Mouse (Mus musculus) heart, postnatal 10 days (tissue): ENCODE measurements around the gene Sh3bp4. TPM values are rescaled to one million over a fixed set of nuclear protein-coding genes. Genes with fewer than 3 reads are reported as not detected.

Experiments
- DNase-seq, 2 experiments: peaks; one replicate each; pipeline ENCODE4 v3.0.0; 2021
- intact Hi-C: fragments of 180-260 bp; cut with DNase I; formaldehyde crosslinking; loops from one replicate; pipeline ENCODE4 v1.15.1; 2025
- total RNA-seq, 2 experiments: library from RNA; stranded (reverse); gene quantifications; 2 replicates each; pipeline ENCODE4 v1.2.3; 2021

Sh3bp4 gene
- total RNA-seq, 2 experiments from 2014 or later, result 26.2 to 28.6 TPM

DNA sequence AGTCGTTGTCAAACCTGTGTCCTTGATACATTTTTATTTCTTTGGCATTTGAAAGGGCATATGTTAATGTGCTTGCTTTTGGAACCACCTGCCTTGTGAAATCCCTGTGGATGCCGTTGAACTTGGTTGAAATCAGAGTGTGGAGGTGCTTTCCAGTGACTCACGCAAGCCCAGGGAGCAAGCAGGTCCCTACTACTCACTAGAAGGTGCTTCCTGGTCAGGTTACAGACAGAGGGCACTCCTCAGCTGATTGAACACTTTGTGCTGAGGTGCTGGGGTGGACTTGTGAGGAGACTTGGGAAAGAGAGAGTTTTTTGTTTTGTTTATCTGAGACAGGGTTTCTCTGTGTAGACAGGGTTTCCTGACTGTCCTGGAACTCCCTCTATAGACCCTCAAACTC is 43.5 kb downstream of the Sh3bp4 start:
- intact Hi-C loops, result no loop called here
- DNase-seq, result no peak

- DNase-seq, result no peak
- intact Hi-C loops, result no loop called here
Observed at GRCm38 (mm10) chr1:89117062-89117461, 46.8 kb downstream of the Sh3bp4 start.

- intact Hi-C loops, result loop anchor here (2.0 kb wide), 1 partner anchor 17 kb away; no protein-coding TSS in a partner anchor
- no peak for DNase-seq
Observed at GRCm38 (mm10) chr1:89118076-89118475, 47.9 kb downstream of the Sh3bp4 start.

DNA sequence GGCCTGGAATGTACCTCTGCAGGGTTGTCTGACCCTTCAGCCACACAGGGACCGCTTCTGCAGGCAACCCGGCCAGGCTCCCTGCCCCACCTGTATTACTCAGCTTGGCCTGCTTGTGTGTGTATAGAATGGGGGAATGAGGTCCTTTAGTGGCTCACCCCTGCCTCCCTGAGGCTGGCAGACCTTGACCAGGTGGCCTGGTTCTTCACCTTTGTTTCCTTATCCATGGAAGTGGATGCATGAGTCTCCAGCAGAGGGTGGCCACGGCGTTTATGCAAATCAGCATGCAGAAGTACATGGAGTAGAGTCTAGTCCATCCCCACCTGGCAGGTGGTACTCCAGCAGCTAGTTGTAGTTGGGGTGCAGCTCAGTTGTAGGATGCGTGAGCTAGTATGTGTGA is 48.6 kb downstream of the Sh3bp4 start:
- DNase-seq, result no peak
- intact Hi-C loops, result loop anchor here (2.0 kb wide), 1 partner anchor 16 kb away; no protein-coding TSS in a partner anchor

GRCm38 (mm10) chr1:89120290-89120689 is 50.1 kb downstream of the Sh3bp4 start:
- intact Hi-C loops, result no loop called here
- peak in 1 of 2 experiments; percentile 47 for DNase-seq

DNA sequence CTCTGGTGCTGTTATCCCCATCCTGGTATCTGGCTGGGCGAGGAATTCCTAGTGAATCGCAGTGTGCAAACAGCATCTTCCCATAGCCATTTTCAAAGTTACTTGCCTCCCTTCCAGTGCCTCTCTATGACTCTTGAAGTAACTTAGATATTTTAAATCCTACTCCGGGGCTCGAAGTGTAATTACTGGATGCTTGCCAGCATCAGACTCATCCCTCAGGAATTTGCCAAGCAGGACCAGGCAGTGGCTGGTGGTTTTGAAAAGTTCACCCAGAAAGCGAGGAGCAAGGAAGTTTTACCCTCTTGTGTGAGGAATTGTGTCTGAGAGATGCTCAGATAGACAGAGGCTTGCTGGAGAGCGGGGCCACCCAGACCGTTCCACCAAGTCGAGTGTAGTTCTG is 51.3 kb downstream of the Sh3bp4 start:
- peak; percentile 56 to 69 for DNase-seq
- intact Hi-C loops, result no loop called here

- intact Hi-C loops, result no loop called here
- no peak for DNase-seq
Observed at GRCm38 (mm10) chr1:89122376-89122775, 52.2 kb downstream of the Sh3bp4 start.

GRCm38 (mm10) chr1:89124076-89124475 is 53.9 kb downstream of the Sh3bp4 start:
- DNase-seq, result no peak
- intact Hi-C loops, result no loop called here

DNA sequence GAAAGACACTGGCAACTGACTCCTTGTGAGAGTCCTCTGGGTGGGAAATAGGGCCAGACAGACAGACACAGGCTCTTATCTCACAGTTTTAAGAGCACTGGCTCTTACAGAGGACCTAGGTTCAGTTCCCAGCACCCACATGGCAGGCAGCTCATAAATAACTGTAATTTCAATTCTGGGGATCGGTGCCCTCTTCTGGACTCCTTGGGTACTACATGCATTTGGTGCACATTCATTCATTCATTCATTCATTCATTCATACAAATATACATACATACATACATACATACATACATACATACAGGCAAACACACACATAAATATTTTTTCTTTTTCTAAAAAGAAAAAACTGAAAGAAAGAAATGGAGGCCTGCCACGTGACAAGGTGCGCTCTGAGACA is 56.9 kb downstream of the Sh3bp4 start:
- intact Hi-C loops, result no loop called here
- DNase-seq, result no peak

DNA sequence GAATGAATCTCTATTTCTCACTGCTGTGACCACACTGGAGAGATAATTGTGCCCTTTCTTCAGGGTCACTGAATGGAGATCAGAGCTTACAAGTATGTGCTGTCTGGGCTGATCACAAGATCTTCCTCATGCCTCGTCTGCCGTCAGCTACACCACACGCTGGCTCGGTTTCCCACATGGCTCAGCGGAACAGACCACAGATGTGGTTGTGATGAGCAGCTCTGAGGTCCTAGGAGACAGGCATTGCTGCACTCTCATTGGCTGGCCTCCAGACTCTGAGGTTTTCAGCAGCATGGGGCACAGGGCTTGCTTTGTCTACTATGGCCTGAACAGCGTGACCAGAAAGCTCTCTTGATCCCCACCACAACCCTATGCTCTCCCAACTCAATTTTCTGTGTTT is 60.2 kb downstream of the Sh3bp4 start:
- intact Hi-C loops, result no loop called here
- DNase-seq, result no peak

- intact Hi-C loops, result no loop called here
- no peak for DNase-seq
Observed at GRCm38 (mm10) chr1:89131018-89131540, 60.9 kb downstream of the Sh3bp4 start.

DNA sequence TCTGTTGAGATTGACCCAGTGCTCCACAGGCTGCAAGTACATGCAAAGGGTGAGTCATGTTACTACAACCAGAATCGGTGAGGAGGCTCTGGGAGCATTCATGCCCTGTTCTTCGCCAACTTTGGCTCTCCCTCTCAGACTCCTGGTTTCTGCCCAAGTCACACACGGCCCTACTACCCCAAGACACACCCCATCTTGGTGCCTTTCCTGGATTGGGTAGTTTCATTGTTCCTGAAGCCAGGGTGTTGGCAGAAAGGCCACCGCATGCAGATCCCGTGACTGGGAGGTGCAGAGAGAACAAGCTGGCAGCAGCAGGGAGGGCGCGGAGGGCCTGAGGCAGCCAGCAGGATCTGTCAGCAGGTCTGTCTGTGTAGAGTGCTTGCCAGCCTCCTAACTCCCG is 61.5 kb downstream of the Sh3bp4 start:
- DNase-seq, result peak; percentile 83 to 92
- intact Hi-C loops, result no loop called here

- DNase-seq, result no peak
- intact Hi-C loops, result no loop called here
Observed at GRCm38 (mm10) chr1:89133266-89133665, 63.1 kb downstream of the Sh3bp4 start.

GRCm38 (mm10) chr1:89133717-89134116 is 63.5 kb downstream of the Sh3bp4 start:
- no peak for DNase-seq
- intact Hi-C loops, result loop anchor here (2.0 kb wide), 1 partner anchor 15 kb away; no protein-coding TSS in a partner anchor

- DNase-seq, result peak; percentile 79 to 81
- intact Hi-C loops, result loop anchor here (5.0 kb wide), 1 partner anchor 44 kb away; no protein-coding TSS in a partner anchor
Observed at GRCm38 (mm10) chr1:89136089-89136811, 66.0 kb downstream of the Sh3bp4 start.

DNA sequence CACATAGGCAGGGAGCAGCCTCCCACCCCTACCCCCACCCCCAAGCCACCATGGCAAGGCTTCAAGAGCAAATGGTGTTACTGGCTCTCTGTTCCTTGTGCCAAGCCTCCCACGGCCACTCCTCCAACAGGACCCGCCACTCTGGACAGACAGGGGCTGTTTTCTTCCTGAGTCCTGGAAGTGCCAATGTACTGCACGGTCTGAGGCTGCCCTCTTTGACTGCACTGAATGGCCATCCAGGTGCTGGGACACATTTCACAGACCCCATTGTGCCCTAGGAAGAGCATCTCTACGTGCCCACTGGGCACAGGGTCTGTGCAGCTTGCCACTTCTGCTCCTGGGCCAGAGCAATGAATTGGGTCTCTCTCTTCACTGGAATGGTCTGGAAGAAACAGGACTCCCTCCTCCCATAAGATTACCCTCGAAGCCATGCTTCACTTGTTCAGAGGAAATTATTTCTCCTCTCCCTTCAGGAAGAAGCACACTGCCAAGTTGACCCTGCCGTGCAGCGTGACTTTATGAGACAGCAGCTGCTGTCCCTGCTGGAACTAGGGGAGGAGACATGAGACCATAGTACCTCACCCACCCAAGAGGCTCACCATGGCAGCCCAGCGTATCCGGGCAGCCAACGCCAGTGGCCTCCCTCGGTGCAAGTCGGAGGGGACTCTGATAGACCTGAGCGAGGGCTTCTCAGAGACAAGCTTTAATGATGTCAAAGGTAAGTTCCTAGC is 67.0 kb downstream of the Sh3bp4 start:
- DNase-seq, result no peak
- intact Hi-C loops, result loop anchor here (5.0 kb wide), 1 partner anchor 45 kb away; no protein-coding TSS in a partner anchor

- intact Hi-C loops, result loop anchor here (2.0 to 5.0 kb wide), 2 partner anchors 46 to 68 kb away; partner anchors contain the start of gene Sh3bp4
- DNase-seq, result peak in 1 of 2 experiments; percentile 43
Observed at GRCm38 (mm10) chr1:89138316-89138715, 68.1 kb downstream of the Sh3bp4 start.

GRCm38 (mm10) chr1:89140113-89140512 is 69.9 kb downstream of the Sh3bp4 start:
- DNase-seq, result no peak
- intact Hi-C loops, result loop anchor here (2.0 kb wide), 1 partner anchor 43 kb away; no protein-coding TSS in a partner anchor

DNA sequence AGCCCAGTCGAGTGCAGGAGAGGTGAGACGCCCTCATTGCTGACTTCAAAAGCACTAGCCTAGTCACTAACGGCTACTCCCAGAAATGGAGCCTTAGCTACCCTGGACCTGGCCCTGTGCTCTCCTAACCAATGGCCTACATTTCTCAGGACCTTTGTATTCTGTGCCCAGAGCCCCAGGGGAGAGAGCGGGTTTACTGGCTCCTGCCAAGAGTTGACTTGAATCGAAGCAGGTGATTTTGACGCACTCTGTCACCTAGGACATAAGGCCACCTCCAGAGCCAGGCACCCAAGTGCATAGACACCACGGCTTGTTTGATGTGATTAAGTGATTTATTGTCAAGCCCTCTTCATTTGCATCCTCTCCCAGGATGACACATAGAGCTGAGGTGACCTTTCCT is 80.9 kb downstream of the Sh3bp4 start:
- no peak for DNase-seq
- intact Hi-C loops, result no loop called here

DNA sequence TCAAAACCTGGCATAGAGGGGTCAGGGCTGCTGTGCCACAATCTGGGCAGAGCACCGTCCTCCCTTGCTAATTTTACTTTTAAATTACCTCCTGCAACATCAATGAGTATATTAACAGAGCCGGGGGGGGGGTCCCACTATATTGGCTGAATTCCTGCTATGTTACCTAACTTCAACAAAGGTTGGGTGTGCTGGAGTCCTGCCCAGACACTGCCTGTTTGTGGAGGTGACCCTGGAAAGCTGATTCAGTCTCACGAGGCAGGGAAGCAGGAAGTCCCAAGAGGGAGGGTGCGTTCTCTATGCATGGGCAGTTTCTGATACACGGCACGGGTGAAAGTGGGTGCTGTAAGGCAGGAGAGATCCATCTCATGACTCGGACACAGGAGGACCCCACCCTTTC is 82.4 kb downstream of the Sh3bp4 start:
- intact Hi-C loops, result no loop called here
- DNase-seq, result no peak

DNA sequence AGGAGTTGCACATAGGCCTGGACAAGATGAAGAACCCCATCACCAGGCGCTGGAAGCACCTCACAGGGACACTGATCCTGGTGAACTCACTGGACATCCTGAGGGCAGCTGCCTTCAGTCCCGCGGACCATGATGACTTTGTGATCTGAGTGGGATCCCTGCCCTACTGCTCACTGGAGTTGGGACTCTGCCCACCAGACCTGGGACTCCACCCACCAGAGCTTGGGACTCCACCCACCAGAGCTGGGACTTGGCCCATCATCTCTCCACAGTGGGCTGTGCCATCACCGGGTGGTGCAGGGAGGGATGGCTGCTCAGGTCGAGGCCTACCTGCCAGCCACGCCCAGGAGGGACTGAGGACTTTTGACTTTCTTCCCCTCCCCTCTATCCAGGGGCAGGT is 83.0 kb downstream of the Sh3bp4 start:
- no peak for DNase-seq
- intact Hi-C loops, result no loop called here
